Mouse (Mus musculus): ENCODE data around the gene Rorc.

Rorc gene

DNA sequence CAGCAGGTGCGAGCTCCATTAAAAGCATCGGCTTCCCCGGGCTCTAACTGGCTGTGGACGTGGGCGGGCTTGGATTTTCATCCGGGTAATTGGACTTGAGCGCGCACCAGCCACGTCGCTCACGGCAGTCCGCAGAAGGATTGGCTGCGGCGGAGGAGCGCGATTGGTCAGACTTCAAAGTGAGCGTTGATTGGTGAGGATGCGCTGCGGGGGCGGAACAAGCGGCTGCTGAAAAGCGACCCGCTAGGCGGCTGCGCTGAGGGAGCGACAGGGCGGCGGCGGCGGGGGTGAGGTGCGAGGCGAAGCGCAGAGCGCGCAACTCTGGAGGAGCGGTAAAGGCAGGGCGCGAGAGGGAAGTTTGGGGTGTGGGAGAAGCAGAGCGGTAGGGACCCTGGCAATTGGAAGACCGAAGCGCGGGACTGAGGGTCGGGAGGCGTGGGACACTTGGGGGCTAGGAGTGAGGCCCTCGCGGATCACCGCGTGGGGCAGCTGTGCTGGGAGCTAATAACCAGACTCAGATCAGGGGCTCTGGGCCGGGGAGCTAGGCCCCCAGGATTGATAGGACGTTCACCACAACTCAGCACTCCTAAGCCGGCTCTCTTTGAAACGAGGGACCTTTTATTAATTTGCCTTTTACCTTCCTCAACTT, 40.6 kb downstream of the Rorc start, which contains the start of gene Tdrkh:
Gene Tdrkh (plus strand): TSS at position 243 of the 649 bp plus-strand sequence.
- DNase-seq (ENCODE audit: low read depth, low spot score): peak; percentile 84

DNA sequence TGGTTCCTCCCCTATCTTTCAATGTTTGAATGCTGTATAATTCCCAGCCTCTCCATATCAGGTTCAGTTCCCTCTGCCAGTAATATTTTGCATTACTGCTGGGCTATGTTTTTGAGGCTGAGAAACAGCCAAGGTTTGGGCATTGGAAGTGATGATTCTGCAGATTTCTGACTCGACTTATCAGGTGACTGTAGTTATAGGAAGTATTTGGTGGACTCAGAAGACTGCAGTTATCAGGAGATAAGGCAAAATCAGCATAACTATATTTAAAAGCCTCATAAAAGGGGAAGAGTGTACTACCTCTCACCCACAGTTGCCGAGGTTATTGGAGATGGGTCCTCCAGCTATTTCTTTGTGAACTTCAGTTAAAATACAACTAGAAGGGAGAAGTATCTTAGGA, 58.4 kb downstream of the Rorc start:
- DNase-seq (ENCODE audit: low read depth, low spot score): no peak

DNA sequence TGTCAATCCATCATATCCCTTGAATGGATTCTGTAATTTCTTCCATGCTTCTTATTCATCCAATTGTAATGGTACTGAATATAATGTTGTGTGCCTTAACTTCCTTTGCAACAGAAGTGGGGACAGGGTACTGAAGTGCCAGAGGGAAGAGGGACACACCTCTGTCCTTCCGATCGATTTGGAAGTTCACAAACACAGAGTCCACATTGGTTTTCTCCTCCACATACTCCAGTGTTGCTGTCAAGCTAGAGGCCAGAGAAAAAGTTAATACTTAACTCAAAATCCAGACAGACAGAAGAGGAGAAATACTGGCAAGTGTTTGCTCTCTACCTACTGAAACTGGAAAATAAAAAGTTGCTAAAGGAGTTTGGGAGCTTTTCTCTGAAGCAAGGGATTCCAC, 61.7 kb downstream of the Rorc start:
- no peak for DNase-seq (ENCODE audit: low read depth, low spot score)

DNA sequence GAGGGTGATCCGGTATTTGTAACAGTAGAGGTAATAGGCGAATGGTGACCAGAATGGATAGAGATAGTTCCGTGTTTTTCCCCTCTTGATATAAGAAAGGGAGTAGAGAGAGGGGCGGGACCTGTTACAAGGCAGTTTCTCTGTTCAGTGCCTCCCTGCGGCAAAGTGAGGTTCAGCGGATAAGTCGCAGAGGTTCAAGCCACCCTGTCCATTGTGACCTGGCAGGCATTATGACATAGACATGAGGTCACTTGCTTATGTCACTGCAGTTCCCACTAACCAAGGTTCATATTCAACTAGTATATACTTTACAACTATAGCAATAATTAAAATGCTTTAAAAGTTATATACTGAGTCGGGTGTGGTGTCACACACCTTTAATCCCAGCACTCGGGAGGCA, 63.8 kb downstream of the Rorc start:
- no peak for DNase-seq (ENCODE audit: low read depth, low spot score)

DNA sequence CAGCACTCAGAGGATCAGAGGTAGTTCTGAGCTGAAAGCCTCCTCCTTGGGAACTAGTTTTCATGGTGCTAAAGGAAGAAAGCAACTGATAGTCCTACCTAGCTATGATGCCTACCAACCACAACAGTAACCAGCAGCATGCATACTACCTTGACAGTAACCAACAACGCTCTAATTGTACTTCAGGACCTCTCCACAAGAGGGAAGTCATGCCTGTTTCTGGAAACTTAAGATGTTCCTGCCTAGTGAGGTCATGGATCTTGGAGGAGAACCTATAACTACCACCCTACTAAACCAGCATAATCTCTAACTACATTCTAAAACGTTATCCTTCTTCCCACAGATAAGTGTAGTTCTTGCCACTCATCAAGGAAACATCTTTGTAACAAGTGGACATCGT, 68.6 kb downstream of the Rorc start:
- no peak for DNase-seq (ENCODE audit: low read depth, low spot score)

DNA sequence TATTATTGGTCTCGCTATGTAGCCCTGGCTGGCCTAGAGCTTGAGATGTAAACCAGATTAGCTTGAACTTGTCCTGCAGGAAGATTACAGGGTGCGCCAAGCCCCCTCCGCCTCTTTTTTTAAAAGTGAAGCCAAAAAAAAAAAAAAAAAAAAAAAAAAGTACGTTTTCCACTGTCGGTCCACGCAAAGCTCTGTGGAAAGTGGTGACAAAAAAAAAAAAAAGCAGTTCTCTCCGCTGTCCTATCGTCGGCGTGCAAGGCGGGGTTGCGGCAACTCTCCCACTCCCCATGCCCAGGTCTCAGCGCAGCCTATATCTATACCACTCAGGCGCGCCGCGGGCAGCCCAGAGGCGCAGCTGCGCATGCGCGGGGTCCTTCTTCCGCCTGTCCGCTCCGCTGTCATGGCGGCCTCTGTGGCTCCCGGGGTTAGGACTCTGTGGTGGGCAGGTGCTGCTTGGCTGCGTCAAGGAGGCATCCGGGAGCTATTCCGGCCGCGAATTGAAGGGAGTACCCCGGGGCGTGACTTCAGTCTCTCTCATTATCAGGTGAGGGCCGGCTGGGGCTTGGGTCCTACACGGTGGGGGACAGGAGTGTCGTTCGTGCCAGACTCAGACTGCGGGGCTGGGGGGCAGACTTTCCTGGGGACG, 70.5 kb downstream of the Rorc start, which contains the start of gene Mrpl9:
Gene Mrpl9 (plus strand): TSS at position 368 of the 646 bp plus-strand sequence.
- DNase-seq (ENCODE audit: low read depth, low spot score): peak; percentile 86

DNA sequence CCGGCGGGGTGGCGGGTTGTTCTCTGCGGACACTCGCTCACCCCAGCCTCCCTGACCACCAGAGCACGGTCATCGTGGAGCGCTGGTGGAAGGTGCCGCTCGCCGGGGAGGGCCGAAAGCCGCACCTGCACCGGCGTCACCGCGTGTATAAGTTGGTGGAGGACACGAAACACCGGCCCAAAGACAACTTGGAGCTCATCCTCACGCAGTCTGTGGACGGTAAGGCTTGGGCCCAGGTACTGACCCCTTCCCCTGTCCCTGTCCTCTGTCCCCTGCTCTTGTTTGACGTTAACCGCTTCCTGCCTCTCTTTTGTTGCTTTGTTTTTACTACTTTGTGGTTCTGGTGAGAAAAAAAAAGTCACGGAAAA, 71.0 kb downstream of the Rorc start, which contains the start of gene Oaz3:
Gene Oaz3 (minus strand): TSS at position 319 of the 368 bp plus-strand sequence.
- no peak for DNase-seq (ENCODE audit: low read depth, low spot score)

Measured in WW6 (cell line).